Mouse (Mus musculus) myocyte (in vitro differentiated cells): ENCODE results near the gene Cers6. TPM values are rescaled to one million over a fixed set of nuclear protein-coding genes. Genes with fewer than 3 reads are reported as not detected.

Experiments used
- H3K27me3 ChIP-seq: one replicate; pipeline ENCODE4 v1.6.1; 2011; ENCODE audit not compliant: control insufficient read depth, insufficient read depth, insufficient read length
- H3K36me3 ChIP-seq: one replicate; pipeline ENCODE4 v1.6.1; 2011; ENCODE audit not compliant: control insufficient read depth, insufficient read depth
- H3K4me2 ChIP-seq: one replicate; pipeline ENCODE4 v1.6.1; 2011; ENCODE audit warnings: low read depth, control low read depth
- H3K4me3 ChIP-seq: one replicate; pipeline ENCODE4 v1.5.1; 2011; ENCODE audit warnings: mild to moderate bottlenecking, control low read depth, moderate library complexity
- H3K79me2 ChIP-seq: one replicate; pipeline ENCODE4 v1.6.1; 2011; ENCODE audit not compliant: control insufficient read depth, insufficient read depth
- H3ac ChIP-seq: one replicate; pipeline ENCODE4 v1.6.1; 2011; ENCODE audit not compliant: control insufficient read depth, insufficient read length
- CEBPB ChIP-seq: IDR thresholded peaks from 2 replicates; pipeline ENCODE4 v1.6.1; 2011; ENCODE audit warnings: mild to moderate bottlenecking, moderate library complexity; ENCODE audit not compliant: poor library complexity, insufficient read depth, severe bottlenecking
- E2F4 ChIP-seq: IDR thresholded peaks from one replicate; pipeline ENCODE4 v1.6.1; 2011; ENCODE audit warnings: mild to moderate bottlenecking, control low read depth, moderate library complexity; ENCODE audit not compliant: insufficient read depth
- MAX ChIP-seq: IDR thresholded peaks from one replicate; pipeline ENCODE4 v1.6.1; 2011; ENCODE audit warnings: low read depth, mild to moderate bottlenecking, control low read depth
- MYOD1 ChIP-seq, 3 experiments: IDR thresholded peaks; one replicate each; pipeline ENCODE4 v1.6.1; 2011; ENCODE audit warnings: control low read depth in 2 of 3, low read depth in 2 of 3, mild to moderate bottlenecking in 2 of 3, moderate library complexity in 1 of 3; ENCODE audit not compliant: insufficient read length in 2 of 3, control insufficient read depth in 1 of 3
- MYOG ChIP-seq, 3 experiments: IDR thresholded peaks; one replicate each; pipeline ENCODE4 v1.6.1; 2011; ENCODE audit warnings: control low read depth in 2 of 3, low read depth in 2 of 3, mild to moderate bottlenecking in 2 of 3; ENCODE audit not compliant: insufficient read length in 2 of 3, control insufficient read depth in 1 of 3, insufficient read depth in 1 of 3
- POLR2A ChIP-seq: IDR thresholded peaks from one replicate; pipeline ENCODE4 v1.6.1; 2011; ENCODE audit warnings: low read depth, mild to moderate bottlenecking, control low read depth, moderate library complexity; ENCODE audit not compliant: insufficient read length
- POLR2AphosphoS2 ChIP-seq: IDR thresholded peaks from one replicate; pipeline ENCODE4 v1.6.1; 2011; ENCODE audit warnings: low read depth, control low read depth; ENCODE audit not compliant: insufficient read length
- REST ChIP-seq: IDR thresholded peaks from one replicate; pipeline ENCODE4 v1.6.1; 2011; ENCODE audit warnings: mild to moderate bottlenecking, control low read depth, moderate library complexity; ENCODE audit not compliant: insufficient read depth, insufficient read length
- SRF ChIP-seq: IDR thresholded peaks from one replicate; pipeline ENCODE4 v1.6.1; 2011; ENCODE audit warnings: low read depth; ENCODE audit not compliant: control insufficient read depth, insufficient read length
- TCF12 ChIP-seq: IDR thresholded peaks from one replicate; pipeline ENCODE4 v1.6.1; 2011; ENCODE audit warnings: mild to moderate bottlenecking, control low read depth; ENCODE audit not compliant: poor library complexity, insufficient read depth, severe bottlenecking
- TCF3 ChIP-seq: IDR thresholded peaks from one replicate; pipeline ENCODE4 v1.6.1; 2011; ENCODE audit warnings: low read depth, control low read depth; ENCODE audit not compliant: insufficient read length
- USF1 ChIP-seq: IDR thresholded peaks from one replicate; pipeline ENCODE4 v1.6.1; 2011; ENCODE audit warnings: low read depth, mild to moderate bottlenecking, control low read depth, moderate library complexity
- polyA plus RNA-seq: library from polyadenylated mRNA; unstranded; fragments of >200 nt; fragmentation: generic; extraction: Trizol; gene quantifications from one replicate; pipeline ENCODE4 v1.2.1, GENCODE M21; 2012; ENCODE audit warnings: missing spikeins

Gene Cers6
- polyA plus RNA-seq, 1 experiment = 16.5 TPM

DNA sequence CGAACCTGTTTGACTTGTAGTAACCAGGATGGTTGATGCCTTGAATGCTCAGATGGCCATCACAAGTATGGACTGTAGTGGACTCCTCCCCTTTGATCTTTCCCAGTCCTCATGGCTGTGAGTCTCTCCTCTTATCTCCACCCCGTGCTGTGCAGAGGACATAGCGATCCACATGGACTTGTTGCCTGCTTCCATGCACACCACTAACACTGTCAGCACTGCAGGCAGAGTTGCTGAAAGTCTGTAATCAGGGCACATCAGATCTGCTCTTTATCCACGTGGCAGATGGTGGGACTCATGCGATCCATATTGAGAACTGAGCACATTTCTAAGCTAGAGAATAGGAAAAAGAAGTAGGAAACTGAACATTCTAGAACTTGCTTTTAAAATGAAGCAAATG, 154.6 kb downstream of the Cers6 start:
- H3K27me3 ChIP-seq = no peaks in the 10 kb centered on the region

GRCm38 (mm10) chr2:69019026-69019565, 157.9 kb downstream of the Cers6 start:
- Histone ChIP-seq H3K27me3 (no peaks in the 10 kb centered on the region), H3K4me2 (no peak overlapping the region), H3K36me3 (no peaks in the 10 kb centered on the region), H3K79me2 (peaks cover 24% of the 10 kb centered on the region), H3ac (no peak overlapping the region), H3K4me3 (no peak overlapping the region)
- TF ChIP-seq CEBPB (no peak), REST (no peak), POLR2A (no peak), E2F4 (no peak), POLR2AphosphoS2 (no peak), MYOD1 (IDR thresholded peaks at IDR 0.05; ENCODE audit: control insufficient read depth in 1 of 3, insufficient read length in 2 of 3, low read depth in 2 of 3) (no peak), MYOG (IDR thresholded peaks at IDR 0.05; ENCODE audit: control insufficient read depth in 1 of 3, insufficient read depth in 1 of 3, insufficient read length in 2 of 3, low read depth in 2 of 3) (no peak), TCF12 (no peak), USF1 (no peak), TCF3 (no peak)

More for the DNA sequence above, 154.6 kb downstream of the Cers6 start:
- TF ChIP-seq E2F4 (no peak), TCF3 (no peak), REST (no peak), MYOD1 (IDR thresholded peaks at IDR 0.05; ENCODE audit: control insufficient read depth in 1 of 3, insufficient read length in 2 of 3, low read depth in 2 of 3) (no peak), POLR2AphosphoS2 (no peak), SRF (no peak), MYOG (IDR thresholded peaks at IDR 0.05; ENCODE audit: control insufficient read depth in 1 of 3, insufficient read depth in 1 of 3, insufficient read length in 2 of 3, low read depth in 2 of 3) (no peak), MAX (no peak), USF1 (no peak), CEBPB (no peak), TCF12 (no peak), POLR2A (no peak)
- Histone ChIP-seq H3K4me3 (no peak overlapping the region), H3ac (no peak overlapping the region), H3K36me3 (no peaks in the 10 kb centered on the region), H3K4me2 (no peak overlapping the region), H3K79me2 (peaks cover 36% of the 10 kb centered on the region)

DNA sequence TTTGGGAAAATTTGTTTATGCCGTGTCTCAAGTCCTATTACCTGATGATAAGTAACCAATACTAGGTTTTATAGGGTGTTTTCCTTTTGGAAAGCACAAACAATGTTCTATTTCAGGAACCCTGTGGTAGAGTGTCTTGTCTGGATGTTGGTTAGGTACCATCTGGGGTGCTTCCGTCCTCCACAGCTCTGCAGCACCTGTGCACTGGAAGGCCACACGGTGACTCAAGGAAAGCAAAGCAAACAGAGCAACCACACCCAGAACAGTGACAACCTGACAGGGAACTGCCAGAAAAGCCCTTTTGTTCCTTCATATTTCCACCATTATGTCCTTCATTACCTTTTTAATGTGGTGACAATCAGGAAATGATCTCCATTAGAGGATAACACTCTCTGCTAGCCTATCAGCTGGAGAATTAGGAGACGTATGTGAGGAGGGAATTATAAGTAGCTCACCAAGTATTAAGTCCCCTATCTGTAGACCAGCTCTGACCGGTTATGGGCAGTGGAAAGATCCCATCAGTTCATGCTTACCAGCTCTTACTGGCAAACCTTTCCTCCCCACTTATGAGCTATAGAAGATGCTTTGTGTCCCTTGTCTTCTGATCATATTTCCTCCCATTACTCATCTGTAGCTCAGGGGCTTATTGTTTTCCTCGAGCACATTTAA, 158.7 kb downstream of the Cers6 start:
- H3K4me2 ChIP-seq = no peak overlapping the region
- no peaks in the 10 kb centered on the region for H3K27me3 ChIP-seq
- H3K36me3 ChIP-seq = no peaks in the 10 kb centered on the region
- TF ChIP-seq POLR2A = no peak
- TF ChIP-seq MYOD1 (IDR thresholded peaks at IDR 0.05; ENCODE audit: control insufficient read depth in 1 of 3, insufficient read length in 2 of 3, low read depth in 2 of 3) = peak in 1 of 3 experiments; percentile 24
- TF ChIP-seq MYOG (IDR thresholded peaks at IDR 0.05; ENCODE audit: control insufficient read depth in 1 of 3, insufficient read depth in 1 of 3, insufficient read length in 2 of 3, low read depth in 2 of 3) = peak in 1 of 3 experiments; percentile 11
- peaks cover 21% of the 10 kb centered on the region for H3K79me2 ChIP-seq
- H3K4me3 ChIP-seq = no peak overlapping the region
- H3ac ChIP-seq = no peak overlapping the region

- H3K4me2 ChIP-seq = no peak overlapping the region
- no peak overlapping the region for H3ac ChIP-seq
- H3K4me3 ChIP-seq = no peak overlapping the region
- peaks cover 20% of the 10 kb centered on the region for H3K79me2 ChIP-seq
- TF ChIP-seq TCF3 = no peak
- peak; percentile 17 for TF ChIP-seq POLR2A
- H3K36me3 ChIP-seq = no peaks in the 10 kb centered on the region
- H3K27me3 ChIP-seq = no peaks in the 10 kb centered on the region
Observed at GRCm38 (mm10) chr2:69020636-69021310, 159.5 kb downstream of the Cers6 start.

GRCm38 (mm10) chr2:69021516-69021915, 160.3 kb downstream of the Cers6 start:
- no peaks in the 10 kb centered on the region for H3K36me3 ChIP-seq
- H3K4me2 ChIP-seq = no peak overlapping the region
- H3K79me2 ChIP-seq = peaks cover 16% of the 10 kb centered on the region
- H3ac ChIP-seq = no peak overlapping the region
- H3K4me3 ChIP-seq = no peak overlapping the region
- H3K27me3 ChIP-seq = no peaks in the 10 kb centered on the region
- TF ChIP-seq MAX = no peak
- TF ChIP-seq MYOD1 (IDR thresholded peaks at IDR 0.05; ENCODE audit: control insufficient read depth in 1 of 3, insufficient read length in 2 of 3, low read depth in 2 of 3) = no peak
- no peak for TF ChIP-seq POLR2A
